Mouse (Mus musculus) lung, embryonic 14.5 days (tissue): ENCODE data around the gene Jup. TPM values are rescaled to one million over a fixed set of nuclear protein-coding genes. Genes with fewer than 3 reads are reported as not detected.

Experiments used
- ATAC-seq: fragments of 200-750 bp; cut with Nextera tagmentation; 2 replicates; pipeline ENCODE4 v1.8.0; 2017; ENCODE audit warnings: mild to moderate bottlenecking, moderate TSS enrichment, moderate library complexity; ENCODE audit not compliant: insufficient read depth
- DNase-seq: peaks from one replicate; pipeline ENCODE4 v3.0.0-alpha.2; 2015
- H3K27ac ChIP-seq: fragments of 300-500 bp; sonication (generic); 2 replicates; pipeline ENCODE4 v1.5.1; 2014; ENCODE audit warnings: low read depth, mild to moderate bottlenecking, moderate library complexity
- H3K27me3 ChIP-seq: fragments of 300-500 bp; sonication (generic); 2 replicates; pipeline ENCODE4 v1.6.1; 2014; ENCODE audit warnings: low read length, control low read depth; ENCODE audit not compliant: insufficient read depth
- H3K36me3 ChIP-seq: fragments of 300-500 bp; sonication (generic); 2 replicates; pipeline ENCODE4 v1.6.1; 2014; ENCODE audit warnings: control low read depth; ENCODE audit not compliant: insufficient read depth
- H3K4me1 ChIP-seq: fragments of 300-500 bp; sonication (generic); 2 replicates; pipeline ENCODE4 v1.6.1; 2014; ENCODE audit warnings: antibody characterized with exemption, control low read depth; ENCODE audit not compliant: insufficient read depth
- H3K4me2 ChIP-seq: fragments of 300-500 bp; sonication (generic); 2 replicates; pipeline ENCODE4 v1.6.1; 2014; ENCODE audit warnings: mild to moderate bottlenecking
- H3K4me3 ChIP-seq: fragments of 300-500 bp; sonication (generic); 2 replicates; pipeline ENCODE4 v1.5.1; 2014; ENCODE audit warnings: low read depth, low read length
- H3K9ac ChIP-seq: fragments of 300-500 bp; sonication (generic); 2 replicates; pipeline ENCODE4 v1.6.1; 2014
- H3K9me3 ChIP-seq: fragments of 300-500 bp; sonication (generic); 2 replicates; pipeline ENCODE4 v1.6.1; 2016; ENCODE audit warnings: low read depth, low read length, control low read depth
- CTCF ChIP-seq: IDR thresholded peaks from 2 replicates; pipeline ENCODE4 v1.5.1; 2016; ENCODE audit warnings: antibody characterized with exemption, low read depth
- WGBS: fragments of 180-500 bp; shearing (Covaris S2); extraction: QIAGEN DNeasy Blood & Tissue Kit; methylation state at CpG from one replicate; pipeline ENCODE4 v1.1.7; 2014; 5-methylcytosine and 5-hydroxymethylcytosine counted together
- polyA plus RNA-seq: library from polyadenylated mRNA; unstranded; fragments of >200 nt; fragmentation: Nextera tagmentation; extraction: Ambion mirVana; gene quantifications from 2 replicates; pipeline ENCODE4 v1.2.1, GENCODE M21; 2014

The Jup gene
- polyA plus RNA-seq, 1 experiment from 2014 or later = 88.3 TPM

DNA sequence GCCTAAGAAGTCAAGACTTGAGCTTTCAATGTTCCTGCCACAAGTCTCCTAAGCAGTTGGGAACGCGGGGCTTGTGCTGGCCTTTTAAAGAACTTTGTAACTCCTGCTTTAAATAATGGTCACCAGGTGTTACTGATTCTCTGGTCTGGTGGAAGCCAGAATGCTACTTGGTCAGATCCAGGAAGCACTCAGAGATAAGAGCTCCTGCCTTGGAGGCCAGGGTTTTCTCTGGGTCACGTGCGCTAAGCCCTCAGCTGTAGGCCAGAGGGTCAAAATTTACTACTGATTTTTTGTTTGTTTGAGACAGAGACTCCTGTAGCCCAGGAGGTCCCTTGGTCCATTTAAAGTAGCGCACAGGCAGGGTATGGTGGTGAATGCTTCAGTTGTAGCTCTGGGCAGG is 34.4 kb upstream of the Jup start:
- H3K27ac ChIP-seq = no peak overlapping the region
- H3K9ac ChIP-seq = no peak overlapping the region
- no peak for ATAC-seq
- H3K36me3 ChIP-seq = peaks cover 59% of the 10 kb centered on the region
- no peaks in the 10 kb centered on the region for H3K27me3 ChIP-seq
- H3K4me1 ChIP-seq = no peaks in the 10 kb centered on the region
- TF ChIP-seq CTCF = no peak
- no peak for DNase-seq
- no peak overlapping the region for H3K4me2 ChIP-seq
- no peaks in the 10 kb centered on the region for H3K9me3 ChIP-seq
- H3K4me3 ChIP-seq = no peak overlapping the region
- 69% methylated on average over 5 of the region's 5 CpGs for WGBS

DNA sequence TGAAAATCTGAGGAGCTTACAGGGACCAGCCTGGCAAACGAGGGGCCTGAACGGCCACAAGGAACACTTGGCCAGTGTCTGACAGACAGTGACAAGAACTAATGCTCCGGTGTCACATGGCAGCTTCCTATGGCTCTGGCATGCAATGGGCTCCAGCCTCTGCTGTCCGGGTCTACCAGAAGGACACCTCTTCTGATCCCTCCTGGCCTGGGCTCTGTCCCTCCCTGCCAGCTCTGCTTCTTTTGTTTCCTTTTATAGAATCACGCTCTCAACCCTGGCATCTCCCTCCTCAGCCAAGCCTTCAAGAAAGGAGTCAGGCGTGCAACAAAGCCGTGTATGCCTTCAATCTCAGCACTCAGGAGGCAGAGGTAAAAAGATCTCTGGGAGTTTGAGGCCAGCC is 32.5 kb upstream of the Jup start:
- no peak overlapping the region for H3K9ac ChIP-seq
- no peaks in the 10 kb centered on the region for H3K4me1 ChIP-seq
- H3K36me3 ChIP-seq = peaks cover 48% of the 10 kb centered on the region
- no peak for TF ChIP-seq CTCF
- DNase-seq (no peak), ATAC-seq (no peak)
- H3K9me3 ChIP-seq = no peaks in the 10 kb centered on the region
- H3K4me2 ChIP-seq = no peak overlapping the region
- H3K27me3 ChIP-seq = no peaks in the 10 kb centered on the region
- no peak overlapping the region for H3K4me3 ChIP-seq
- 85% methylated on average over 7 of the region's 7 CpGs for WGBS
- no peak overlapping the region for H3K27ac ChIP-seq

DNA sequence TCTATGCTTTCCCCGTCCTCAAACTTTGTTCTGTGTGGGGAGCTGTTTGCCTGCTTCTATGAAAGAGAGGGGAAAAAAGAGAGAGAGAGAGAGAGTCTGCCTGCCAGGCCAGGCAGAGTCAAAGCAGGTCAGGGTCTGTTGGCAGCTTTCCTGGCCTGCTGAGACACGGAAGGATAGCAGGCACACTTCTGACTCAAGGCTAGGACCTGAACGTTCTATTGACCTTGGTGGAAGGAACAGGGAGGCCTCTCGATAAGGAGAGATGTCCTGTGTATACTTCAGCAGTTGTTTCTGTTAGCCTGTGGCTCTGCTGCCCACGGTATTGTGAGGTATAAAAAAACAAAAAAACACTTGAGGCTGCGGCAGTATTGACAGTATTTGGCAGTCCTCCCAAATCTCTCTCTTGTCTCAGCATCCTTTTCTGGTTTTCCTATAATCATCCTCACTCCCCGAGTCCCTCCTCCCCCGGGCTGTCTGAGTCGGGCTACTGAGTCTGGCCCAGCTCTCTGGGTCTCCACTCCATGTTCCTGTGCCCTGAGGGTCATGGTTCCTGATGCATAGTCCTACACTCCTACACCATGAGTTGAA is 31.1 kb upstream of the Jup start:
- DNase-seq = peak; percentile 23
- Histone ChIP-seq H3K9ac (no peak overlapping the region), H3K4me3 (no peak overlapping the region), H3K27ac (peak overlapping the region; percentile 49; the same call in 1 of the 2 replicates), H3K4me2 (no peak overlapping the region), H3K36me3 (peaks cover 47% of the 10 kb centered on the region), H3K4me1 (no peaks in the 10 kb centered on the region), H3K9me3 (no peaks in the 10 kb centered on the region), H3K27me3 (no peaks in the 10 kb centered on the region)
- no peak for TF ChIP-seq CTCF
- ATAC-seq = no peak
- WGBS = 42% methylated on average over 9 of the region's 9 CpGs

DNA sequence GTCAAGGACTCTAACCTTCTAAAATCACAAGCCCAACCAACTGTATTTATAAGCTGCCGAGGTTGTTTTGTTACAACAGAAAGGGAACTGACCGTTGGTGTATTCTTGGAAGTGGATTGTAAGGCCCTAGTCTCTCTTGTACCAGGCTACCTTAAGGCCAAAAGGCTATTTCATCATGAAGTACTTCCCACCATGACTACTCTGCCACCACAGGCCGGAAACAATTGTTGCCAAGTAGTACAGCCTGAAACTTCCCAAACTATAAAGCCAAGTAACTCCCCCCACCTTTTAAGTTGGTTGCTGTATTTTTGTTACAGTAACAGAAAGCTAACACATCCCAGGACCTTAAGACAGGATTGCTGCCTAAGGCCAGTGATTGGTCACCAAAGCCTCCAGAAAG is 29.3 kb upstream of the Jup start:
- H3K27ac ChIP-seq = no peak overlapping the region
- H3K4me3 ChIP-seq = no peak overlapping the region
- no peak for TF ChIP-seq CTCF
- H3K4me1 ChIP-seq = no peaks in the 10 kb centered on the region
- H3K9ac ChIP-seq = no peak overlapping the region
- H3K27me3 ChIP-seq = no peaks in the 10 kb centered on the region
- ATAC-seq (no peak), DNase-seq (no peak)
- H3K9me3 ChIP-seq = no peaks in the 10 kb centered on the region
- no peak overlapping the region for H3K4me2 ChIP-seq
- WGBS = 80% methylated on average over 3 of the region's 3 CpGs
- peaks cover 54% of the 10 kb centered on the region for H3K36me3 ChIP-seq

DNA sequence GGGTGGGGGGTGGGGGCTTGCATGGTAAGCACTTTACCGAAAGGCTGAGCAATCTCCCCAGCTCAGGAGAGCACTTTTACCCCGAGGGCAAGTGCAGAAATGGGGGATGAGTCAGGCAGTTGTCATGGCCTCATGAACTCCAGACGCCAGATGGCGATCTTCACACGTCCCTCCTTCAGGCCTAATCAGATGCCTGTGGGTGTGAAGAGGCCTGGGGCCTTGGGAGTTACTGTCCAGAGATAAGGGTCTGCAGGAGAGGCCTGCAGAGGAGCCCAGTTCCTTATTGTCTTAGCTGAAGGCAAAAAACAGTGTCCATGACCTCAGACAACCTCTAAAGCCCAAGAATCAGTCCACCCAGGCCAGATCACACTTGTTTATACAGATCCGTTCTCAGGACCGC is 28.3 kb upstream of the Jup start:
- Histone ChIP-seq H3K4me1 (no peaks in the 10 kb centered on the region), H3K9ac (no peak overlapping the region), H3K4me3 (no peak overlapping the region), H3K9me3 (no peaks in the 10 kb centered on the region), H3K4me2 (no peak overlapping the region), H3K36me3 (peaks cover 60% of the 10 kb centered on the region), H3K27ac (no peak overlapping the region), H3K27me3 (no peaks in the 10 kb centered on the region)
- ATAC-seq = peak; percentile 50; the same call in 1 of the 2 replicates
- DNase-seq = peak; percentile 69
- peak; percentile 69 for TF ChIP-seq CTCF
- 26% methylated on average over 7 of the region's 7 CpGs for WGBS

DNA sequence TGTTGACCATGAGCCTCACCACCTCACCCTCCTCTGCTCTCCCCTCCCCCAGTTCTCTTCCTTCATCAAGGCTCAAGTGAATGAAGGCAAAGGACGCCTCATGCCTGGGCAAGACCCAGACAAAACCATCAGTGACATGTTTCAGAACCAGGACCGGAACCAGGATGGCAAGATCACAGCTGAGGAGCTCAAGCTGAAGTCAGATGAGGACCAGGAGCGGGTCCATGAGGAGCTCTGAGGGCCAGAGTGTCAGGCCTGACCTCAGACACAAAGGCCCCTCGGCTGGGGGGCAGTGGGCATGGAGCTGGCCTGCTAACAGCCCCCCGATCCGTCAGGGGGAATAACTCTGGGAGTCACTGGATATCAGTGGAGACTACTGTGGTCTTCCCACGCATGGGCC is 26.3 kb upstream of the Jup start:
- no peak for ATAC-seq
- Histone ChIP-seq H3K4me3 (no peak overlapping the region), H3K36me3 (peaks cover 58% of the 10 kb centered on the region), H3K9ac (no peak overlapping the region), H3K4me1 (no peaks in the 10 kb centered on the region), H3K9me3 (no peaks in the 10 kb centered on the region), H3K27me3 (no peaks in the 10 kb centered on the region), H3K4me2 (no peak overlapping the region), H3K27ac (no peak overlapping the region)
- no peak for TF ChIP-seq CTCF
- 88% methylated on average over 7 of the region's 7 CpGs for WGBS
- no peak for DNase-seq

DNA sequence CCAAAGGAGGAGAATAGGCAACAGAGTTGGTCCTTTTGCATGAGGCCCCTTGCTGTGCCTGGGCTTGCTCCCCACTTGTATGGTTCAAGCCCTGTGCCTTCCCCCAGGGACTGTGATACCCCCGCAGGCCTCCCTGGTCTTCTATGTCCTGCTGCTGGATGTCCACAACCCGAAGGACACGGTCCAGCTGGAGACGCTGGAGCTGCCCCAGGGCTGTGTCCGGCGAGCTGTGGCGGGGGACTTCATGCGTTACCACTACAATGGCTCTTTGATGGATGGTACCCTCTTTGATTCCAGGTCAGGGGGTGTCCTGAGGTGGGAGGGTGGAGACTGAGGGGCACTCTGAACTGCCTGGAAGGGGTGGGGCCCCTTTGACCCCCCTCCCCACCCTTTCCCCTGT is 24.0 kb upstream of the Jup start:
- H3K9me3 ChIP-seq = no peaks in the 10 kb centered on the region
- H3K4me1 ChIP-seq = no peaks in the 10 kb centered on the region
- DNase-seq (no peak), ATAC-seq (no peak)
- H3K27me3 ChIP-seq = no peaks in the 10 kb centered on the region
- WGBS = 83% methylated on average over 8 of the region's 8 CpGs
- no peak overlapping the region for H3K4me3 ChIP-seq
- no peak for TF ChIP-seq CTCF
- no peak overlapping the region for H3K27ac ChIP-seq
- H3K36me3 ChIP-seq = peaks cover 58% of the 10 kb centered on the region
- no peak overlapping the region for H3K4me2 ChIP-seq
- H3K9ac ChIP-seq = no peak overlapping the region
